Mouse (Mus musculus) yolk sac, embryonic 10.5 days (tissue): ENCODE results near the gene Ubl7.

Experiments used
- DNase-seq: peaks from one replicate; pipeline ENCODE4 v3.0.0-alpha.2; 2017; ENCODE audit warnings: low spot score

Gene Ubl7

GRCm38 (mm10) chr9:57948333-57948931, 37.7 kb downstream of the Ubl7 start:
- no peak for DNase-seq

- DNase-seq = no peak
Observed at GRCm38 (mm10) chr9:57949102-57949704, 38.4 kb downstream of the Ubl7 start.

GRCm38 (mm10) chr9:57949879-57950278, 39.1 kb downstream of the Ubl7 start:
- DNase-seq = no peak

GRCm38 (mm10) chr9:57950519-57950918, 39.7 kb downstream of the Ubl7 start:
- DNase-seq = no peak

GRCm38 (mm10) chr9:57951993-57952392, 41.2 kb downstream of the Ubl7 start:
- no peak for DNase-seq

DNA sequence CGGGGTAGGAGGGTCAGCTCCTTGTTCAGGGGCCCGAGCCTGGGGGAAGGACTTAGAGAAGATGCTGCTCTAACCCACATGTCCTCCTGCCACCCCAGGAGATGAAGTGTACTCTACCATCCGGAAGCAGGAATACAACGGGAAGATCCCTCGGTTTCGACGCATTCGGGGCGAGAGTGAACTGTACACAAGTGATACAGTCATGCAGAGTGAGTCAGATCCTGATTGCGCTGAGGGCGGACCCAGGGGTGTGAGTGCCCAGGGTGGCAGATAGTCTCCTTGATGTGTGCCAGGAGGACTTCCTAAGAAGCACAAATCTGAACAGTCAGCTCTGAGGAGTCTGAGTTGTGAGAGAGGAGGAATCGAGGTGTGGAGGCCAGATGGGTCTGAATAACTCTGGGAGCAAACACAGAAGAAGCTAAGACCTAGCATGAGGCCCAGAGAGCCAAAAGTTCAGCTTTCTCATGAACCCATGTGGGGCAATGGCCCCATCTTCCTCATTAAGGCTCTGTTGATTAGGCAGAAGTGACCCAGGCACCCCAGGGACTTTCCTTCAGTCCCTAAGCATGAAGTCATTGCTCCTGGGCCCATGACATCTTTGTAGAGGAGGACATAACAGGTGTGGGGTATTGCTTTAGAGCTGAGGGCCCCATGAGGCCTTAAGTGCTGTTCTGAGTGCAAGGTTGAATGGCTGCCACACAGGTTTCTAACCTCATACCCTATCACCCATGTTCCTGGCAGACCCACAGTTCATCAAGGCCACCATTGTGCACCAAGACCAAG, 44.4 kb downstream of the Ubl7 start:
- DNase-seq = no peak

GRCm38 (mm10) chr9:57955764-57956163, 45.0 kb downstream of the Ubl7 start:
- DNase-seq = no peak

GRCm38 (mm10) chr9:57956196-57956837, 45.5 kb downstream of the Ubl7 start:
- no peak for DNase-seq

DNA sequence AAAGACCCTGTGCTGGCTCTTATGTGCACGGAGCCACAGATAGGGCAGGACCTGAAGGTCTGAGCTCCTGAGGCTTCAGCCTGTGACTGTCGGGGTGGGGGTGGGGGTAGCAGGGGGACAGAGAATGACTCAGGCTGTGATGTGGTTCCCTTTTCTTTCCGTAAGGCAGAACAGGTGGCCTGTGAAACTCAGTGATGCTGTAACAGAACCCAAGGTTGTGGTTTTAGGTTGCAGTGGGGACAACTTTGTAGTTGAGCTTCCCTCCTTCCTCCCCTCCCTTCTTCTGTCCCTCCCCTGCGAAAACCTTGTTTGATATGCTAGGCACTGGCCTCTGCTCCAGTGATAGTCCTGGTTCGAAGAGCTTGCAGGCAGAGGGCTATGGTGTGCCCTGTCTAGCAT, 46.1 kb downstream of the Ubl7 start:
- DNase-seq = no peak

DNA sequence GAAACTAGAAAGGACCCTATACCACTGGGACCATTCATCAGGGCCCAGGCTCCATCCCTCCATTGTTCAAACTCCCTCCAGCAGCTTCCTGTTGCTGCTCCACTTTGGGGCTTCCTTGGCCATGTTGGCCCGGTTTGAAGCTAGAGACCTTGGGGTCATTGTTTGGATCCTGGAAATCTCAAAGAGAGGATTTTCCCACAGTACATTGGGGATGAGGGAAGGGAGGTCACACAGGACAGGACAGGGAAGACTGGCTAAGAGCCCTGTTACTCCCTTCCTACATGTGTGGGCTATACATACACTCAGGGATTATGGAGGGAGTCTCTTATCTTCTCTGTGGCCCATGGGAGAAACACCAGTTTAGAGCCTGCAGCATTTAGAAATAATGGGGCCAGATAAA, 47.8 kb downstream of the Ubl7 start:
- no peak for DNase-seq

- no peak for DNase-seq
Observed at GRCm38 (mm10) chr9:57959399-57959798, 48.6 kb downstream of the Ubl7 start.

- no peak for DNase-seq
Observed at GRCm38 (mm10) chr9:57959886-57960866, 49.4 kb downstream of the Ubl7 start.

- no peak for DNase-seq
Observed at GRCm38 (mm10) chr9:57961226-57961625, 50.4 kb downstream of the Ubl7 start.

DNA sequence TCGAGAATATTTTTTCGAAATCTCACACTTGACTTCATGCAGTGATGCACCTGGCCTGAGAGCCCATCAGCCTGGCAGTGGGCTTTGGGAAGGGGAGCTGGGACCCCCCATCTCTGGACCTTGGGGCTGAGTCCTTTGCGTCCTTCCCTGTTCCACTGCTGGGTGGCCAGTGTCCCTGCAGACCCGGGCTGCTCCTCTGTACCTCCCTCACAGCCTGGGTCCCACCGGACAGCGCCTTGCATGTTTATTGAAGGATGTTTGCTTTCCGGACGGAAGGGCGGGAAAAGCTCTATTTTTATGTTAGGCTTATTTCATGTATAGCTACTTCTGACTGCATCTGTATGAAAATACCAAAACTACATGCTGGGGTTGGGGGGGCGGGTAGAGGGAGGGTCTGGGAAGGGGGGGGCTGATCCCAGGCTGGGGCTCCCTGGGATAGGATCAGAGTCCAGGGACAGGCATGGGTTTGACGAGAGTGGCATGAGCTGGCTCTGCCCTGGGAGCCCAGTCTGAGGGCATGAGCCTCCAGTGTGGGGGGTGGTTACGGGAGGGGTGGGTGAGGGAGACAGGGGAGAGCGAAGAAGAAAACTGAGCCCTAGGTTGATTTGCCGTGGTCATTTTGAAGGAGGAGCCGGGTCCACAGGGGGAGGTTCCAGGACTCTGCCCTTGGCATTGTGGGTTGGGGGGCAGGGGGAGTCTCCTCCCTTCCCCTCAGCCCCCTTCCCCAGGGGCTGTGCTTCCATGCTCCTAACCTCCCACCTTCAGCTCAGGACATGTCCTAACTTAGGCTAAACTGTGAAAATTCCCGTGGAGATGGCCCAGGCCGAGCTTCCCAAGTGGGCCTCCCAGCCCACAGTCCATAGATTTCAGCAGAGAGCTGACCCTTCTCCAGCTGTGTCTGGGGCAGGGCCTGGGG, 51.3 kb downstream of the Ubl7 start:
- DNase-seq = no peak

GRCm38 (mm10) chr9:57963249-57963997, 52.6 kb downstream of the Ubl7 start:
- DNase-seq = no peak

DNA sequence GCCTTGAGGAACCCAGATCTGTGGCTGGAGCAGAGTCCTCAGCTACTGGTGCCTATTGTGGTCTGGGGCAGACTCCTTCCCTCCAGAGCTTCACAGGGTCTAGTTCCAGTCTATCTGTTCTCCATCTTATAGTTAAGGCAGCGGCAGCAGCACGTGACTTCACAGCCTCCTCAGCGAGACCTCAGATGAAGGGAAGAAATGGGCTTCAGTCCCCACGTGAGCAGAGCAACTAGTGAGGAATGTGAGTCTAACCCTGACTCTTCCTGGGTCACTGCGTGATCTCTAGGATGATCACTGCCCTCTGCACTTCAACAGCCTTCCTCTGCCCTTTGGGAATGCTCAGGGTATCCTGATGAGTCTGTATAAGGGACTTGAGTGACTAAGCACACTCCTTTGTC, 53.2 kb downstream of the Ubl7 start:
- DNase-seq = no peak

- no peak for DNase-seq
Observed at GRCm38 (mm10) chr9:57964528-57965250, 53.9 kb downstream of the Ubl7 start.

DNA sequence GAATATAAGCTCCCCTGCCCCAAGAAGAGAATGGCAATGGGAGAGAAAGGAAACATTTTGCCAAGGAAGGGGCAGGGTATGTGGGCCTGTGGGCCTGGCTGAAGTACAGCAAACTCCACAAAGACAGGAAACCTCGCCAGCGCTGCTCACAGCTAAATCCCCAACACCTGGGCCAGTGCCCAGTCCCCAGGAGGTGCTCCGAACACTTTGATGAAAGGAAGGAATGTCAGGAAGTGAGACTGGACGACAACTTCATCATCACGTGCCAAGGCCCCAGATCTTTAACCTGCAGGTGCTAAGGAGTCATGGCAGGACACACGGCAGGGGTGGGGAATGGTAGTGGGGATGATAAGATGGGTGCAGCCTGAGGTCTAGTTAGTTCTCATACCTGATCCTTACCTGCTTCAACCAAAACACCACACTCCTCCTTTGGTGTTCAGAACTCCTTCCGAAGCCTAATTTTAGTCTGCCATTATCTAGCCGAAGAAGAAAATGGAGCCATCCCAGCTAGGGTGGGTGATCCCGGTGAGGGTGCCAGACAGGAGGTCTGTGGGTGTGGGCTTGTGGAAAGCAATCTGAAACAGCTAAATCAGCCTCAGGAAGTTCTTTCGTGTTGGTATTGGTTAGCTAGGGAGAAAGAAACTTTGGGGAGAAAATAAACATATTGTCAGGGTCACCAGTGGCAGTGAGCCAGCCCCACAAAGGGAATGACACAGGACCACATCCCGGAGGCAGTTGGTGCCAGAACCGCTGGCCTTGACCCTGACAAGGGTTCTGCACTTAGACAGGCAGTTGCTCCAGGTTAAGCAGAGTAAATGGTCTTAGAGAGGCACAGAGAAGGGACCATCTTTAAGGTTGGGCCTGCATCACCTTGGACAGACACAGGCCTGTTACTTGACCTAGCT, 54.8 kb downstream of the Ubl7 start:
- no peak for DNase-seq
